Mouse (Mus musculus): ENCODE data around the gene Ttc19. TPM values are rescaled to one million over a fixed set of nuclear protein-coding genes. Genes with fewer than 3 reads are reported as not detected.

Ttc19 gene
- 41.1 and 42.7 TPM in 2 replicates for polyA plus RNA-seq (2015; fragmentation: Nextera tagmentation; extraction: Ambion mirVana)

DNA sequence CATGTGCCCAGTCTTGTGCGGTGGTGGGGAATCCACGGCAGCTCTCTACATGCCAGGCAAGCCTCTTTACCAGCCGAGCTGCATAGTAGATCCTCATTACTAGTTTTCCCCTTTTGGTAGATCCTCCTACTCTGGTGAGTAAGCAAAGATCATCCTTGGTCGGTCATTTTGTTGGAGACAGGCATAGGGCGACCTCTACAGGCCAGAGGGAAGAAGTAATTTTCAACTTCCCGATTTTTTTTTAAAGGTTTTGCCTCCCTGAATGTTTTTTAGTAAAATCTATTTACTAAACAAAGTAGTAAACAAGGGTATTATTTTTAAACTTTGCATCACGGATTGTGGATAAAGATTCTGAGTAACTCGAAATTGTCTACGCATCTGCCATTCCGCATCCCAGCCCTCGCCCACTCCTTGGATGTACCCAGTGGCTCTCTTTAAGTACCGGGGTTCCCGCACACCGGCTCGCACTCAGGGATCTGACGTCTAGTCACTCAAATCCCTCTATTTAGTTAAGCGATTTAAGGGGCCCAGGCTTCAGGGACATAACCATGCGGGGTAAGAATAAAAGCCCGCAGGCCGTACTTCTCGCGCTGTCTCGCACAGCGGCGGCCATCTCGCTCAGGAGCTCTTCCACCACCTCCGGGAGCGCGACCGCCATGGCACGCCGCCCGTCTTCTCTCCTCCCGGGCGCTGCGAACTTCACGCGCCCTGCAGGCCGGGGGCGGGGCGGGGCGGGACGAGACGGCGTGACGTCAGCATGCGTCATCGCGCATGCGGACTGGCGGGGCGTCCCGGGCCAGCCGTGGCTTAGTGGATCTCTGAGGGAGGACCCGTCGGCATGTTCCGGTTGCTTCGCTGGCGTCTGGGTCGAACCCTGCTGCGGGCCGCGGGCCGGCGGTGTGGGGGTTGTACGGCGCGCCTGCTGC is at the start of gene Ttc19, which contains the start of gene Zswim7:
Ttc19 (plus strand) TSS at position 799 of the 926 bp plus-strand sequence.
Zswim7 (minus strand) TSS at position 701 of the 926 bp plus-strand sequence.
- H3K9ac ChIP-seq, result peak within 1 kb of the TSS; percentile 89

DNA sequence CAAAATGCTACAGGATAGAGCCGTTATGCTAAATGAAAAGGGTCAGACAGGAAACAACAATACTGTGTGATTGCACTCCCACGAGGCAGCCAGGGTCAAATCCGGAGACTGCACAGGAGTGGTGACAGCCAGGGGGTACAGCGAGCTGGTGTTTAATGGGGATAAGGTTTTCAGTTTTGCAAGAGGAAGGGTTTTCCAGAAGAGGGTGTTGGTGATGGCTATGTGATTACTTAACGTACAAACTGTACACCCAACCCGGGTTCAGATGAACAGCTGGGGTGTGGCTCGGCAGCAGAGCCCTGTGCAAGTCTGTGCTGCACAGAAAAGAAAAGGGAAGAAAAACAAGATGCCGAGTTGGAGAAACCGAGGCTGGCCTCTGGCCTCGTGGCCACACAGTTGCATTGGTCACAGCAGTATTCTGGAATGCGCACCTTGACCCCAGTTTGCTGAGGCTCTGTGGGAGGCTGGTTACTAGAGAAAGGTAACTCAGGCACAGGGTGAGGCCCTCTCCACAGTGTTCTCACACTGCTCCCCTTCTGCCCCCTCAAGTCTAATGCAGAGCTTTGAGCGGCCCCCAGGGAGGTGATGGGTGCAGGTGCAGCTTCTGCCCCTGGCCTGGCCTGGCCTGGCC is 40.5 kb upstream of the Ttc19 start:
- H3K9ac ChIP-seq, result no peak overlapping the region
- ATAC-seq (ENCODE audit: low read depth), result no peak
- WGBS, result 87% methylated on average over 12 of the region's 12 CpGs

More for the DNA sequence above, at the start of gene Ttc19, which contains the start of gene Zswim7:
- Histone ChIP-seq H3K27me3 (no peaks in the 10 kb centered on the region), H3K4me1 (replicated peaks) (peaks cover 23% of the 10 kb centered on the region), H3K36me3 (peaks cover 28% of the 10 kb centered on the region), H3K27ac (replicated peaks) (peak within 1 kb of the TSS; percentile 92), H3K4me3 (peak within 1 kb of the TSS; percentile 91), H3K9me3 (no peaks in the 10 kb centered on the region), H3K4me2 (peak within 1 kb of the TSS; percentile 71)
- WGBS, result under 1% methylated on average over 60 of the region's 68 CpGs
- ATAC-seq (ENCODE audit: low read depth), result peak; percentile 97

DNA sequence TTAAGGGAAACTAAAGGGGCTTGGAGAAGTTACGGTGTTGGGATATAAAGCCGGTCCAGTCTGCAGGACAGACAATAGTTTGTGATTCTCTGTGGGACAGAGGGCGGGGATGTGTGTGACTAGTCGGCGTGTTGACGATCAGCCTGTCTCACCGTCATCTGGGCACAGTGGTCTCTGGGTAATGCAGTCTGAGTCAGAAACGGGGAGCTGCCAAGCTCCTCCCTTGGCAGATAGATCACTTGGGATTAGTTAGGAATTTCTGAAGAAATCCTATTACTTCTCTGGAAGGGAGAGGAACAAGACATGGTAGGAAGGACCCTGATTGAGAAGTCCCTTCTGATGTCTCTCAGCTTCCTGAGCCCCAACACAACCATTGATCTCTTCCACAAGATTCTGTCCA is 37.4 kb upstream of the Ttc19 start:
- Histone ChIP-seq H3K4me3 (no peak overlapping the region), H3K9me3 (no peaks in the 10 kb centered on the region), H3K4me1 (replicated peaks) (peaks cover 4% of the 10 kb centered on the region), H3K4me2 (no peak overlapping the region), H3K9ac (no peak overlapping the region), H3K36me3 (no peaks in the 10 kb centered on the region), H3K27me3 (peaks cover 15% of the 10 kb centered on the region; the same call in 1 of the 2 replicates), H3K27ac (replicated peaks) (no peak overlapping the region)
- no peak for ATAC-seq (ENCODE audit: low read depth)
- 92% methylated on average over 8 of the region's 8 CpGs for WGBS

More for the DNA sequence above, 40.5 kb upstream of the Ttc19 start:
- Histone ChIP-seq H3K4me3 (no peak overlapping the region), H3K4me1 (replicated peaks) (no peaks in the 10 kb centered on the region), H3K9me3 (no peaks in the 10 kb centered on the region), H3K36me3 (no peaks in the 10 kb centered on the region), H3K27me3 (no peaks in the 10 kb centered on the region), H3K27ac (replicated peaks) (no peak overlapping the region), H3K4me2 (no peak overlapping the region)

DNA sequence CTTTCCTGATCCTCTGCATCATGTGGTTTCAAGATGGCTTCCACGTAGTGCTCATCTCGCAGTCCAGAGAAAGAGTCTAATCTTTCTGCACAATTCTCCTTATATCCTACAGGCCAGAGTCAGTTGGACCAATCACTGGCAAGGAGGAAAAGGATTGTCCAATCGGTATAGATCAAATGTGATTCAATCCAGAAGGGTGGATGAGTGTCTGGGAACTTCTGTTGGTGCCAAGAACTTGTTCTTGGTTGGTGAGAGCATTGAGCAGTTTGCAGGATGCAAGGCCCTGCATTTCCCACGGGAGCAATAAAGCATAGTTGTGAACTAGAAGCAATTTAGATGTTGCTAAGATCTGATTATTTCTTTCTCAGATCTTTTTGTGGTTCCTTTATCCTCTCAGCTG is 36.8 kb upstream of the Ttc19 start:
- no peak overlapping the region for H3K4me2 ChIP-seq
- ATAC-seq (ENCODE audit: low read depth), result no peak
- H3K4me3 ChIP-seq, result no peak overlapping the region
- H3K36me3 ChIP-seq, result no peaks in the 10 kb centered on the region
- 94% methylated on average over 4 of the region's 4 CpGs for WGBS
- no peak overlapping the region for H3K27ac ChIP-seq (replicated peaks)
- peaks cover 9% of the 10 kb centered on the region for H3K4me1 ChIP-seq (replicated peaks)
- H3K9ac ChIP-seq, result no peak overlapping the region
- H3K27me3 ChIP-seq, result peaks cover 18% of the 10 kb centered on the region
- no peaks in the 10 kb centered on the region for H3K9me3 ChIP-seq

DNA sequence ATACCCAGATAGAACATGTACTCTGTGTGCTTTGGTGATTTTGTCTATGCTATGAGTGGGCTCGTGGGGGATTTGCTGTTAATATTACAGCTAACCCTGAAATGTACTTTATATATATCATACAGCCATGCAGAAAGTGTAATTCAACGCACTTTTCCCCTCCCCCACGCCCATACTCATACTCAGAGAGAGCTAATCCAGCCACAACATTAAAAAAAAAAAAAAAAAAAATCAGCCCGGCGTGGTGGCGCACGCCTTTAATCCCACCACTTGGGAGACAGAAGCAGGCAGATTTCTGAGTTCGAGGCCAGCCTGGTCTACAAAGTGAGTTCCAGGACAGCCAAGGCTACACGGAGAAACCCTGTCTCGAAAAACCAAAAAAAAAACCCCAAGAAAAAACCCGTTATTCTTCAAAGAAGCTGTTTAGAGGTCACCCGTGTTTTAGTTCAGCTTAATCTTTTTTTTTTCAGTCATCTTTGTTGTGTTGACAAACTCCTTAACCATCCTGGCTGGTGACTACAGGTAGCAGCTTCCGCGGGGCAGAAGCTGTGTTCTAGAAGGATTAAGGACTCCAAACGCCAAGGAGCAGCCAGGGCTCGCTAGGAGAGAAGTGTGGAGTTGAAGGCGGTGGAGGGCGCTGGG is 33.4 kb upstream of the Ttc19 start:
- Histone ChIP-seq H3K4me1 (replicated peaks) (peaks cover 24% of the 10 kb centered on the region), H3K4me3 (peak overlapping the region; percentile 65), H3K9ac (peak overlapping the region; percentile 67), H3K9me3 (no peaks in the 10 kb centered on the region), H3K27ac (replicated peaks) (no peak overlapping the region), H3K27me3 (peaks cover 38% of the 10 kb centered on the region), H3K36me3 (no peaks in the 10 kb centered on the region), H3K4me2 (peak overlapping the region; percentile 95)
- ATAC-seq (ENCODE audit: low read depth), result no peak
- WGBS, result 40% methylated on average over 18 of the region's 18 CpGs

DNA sequence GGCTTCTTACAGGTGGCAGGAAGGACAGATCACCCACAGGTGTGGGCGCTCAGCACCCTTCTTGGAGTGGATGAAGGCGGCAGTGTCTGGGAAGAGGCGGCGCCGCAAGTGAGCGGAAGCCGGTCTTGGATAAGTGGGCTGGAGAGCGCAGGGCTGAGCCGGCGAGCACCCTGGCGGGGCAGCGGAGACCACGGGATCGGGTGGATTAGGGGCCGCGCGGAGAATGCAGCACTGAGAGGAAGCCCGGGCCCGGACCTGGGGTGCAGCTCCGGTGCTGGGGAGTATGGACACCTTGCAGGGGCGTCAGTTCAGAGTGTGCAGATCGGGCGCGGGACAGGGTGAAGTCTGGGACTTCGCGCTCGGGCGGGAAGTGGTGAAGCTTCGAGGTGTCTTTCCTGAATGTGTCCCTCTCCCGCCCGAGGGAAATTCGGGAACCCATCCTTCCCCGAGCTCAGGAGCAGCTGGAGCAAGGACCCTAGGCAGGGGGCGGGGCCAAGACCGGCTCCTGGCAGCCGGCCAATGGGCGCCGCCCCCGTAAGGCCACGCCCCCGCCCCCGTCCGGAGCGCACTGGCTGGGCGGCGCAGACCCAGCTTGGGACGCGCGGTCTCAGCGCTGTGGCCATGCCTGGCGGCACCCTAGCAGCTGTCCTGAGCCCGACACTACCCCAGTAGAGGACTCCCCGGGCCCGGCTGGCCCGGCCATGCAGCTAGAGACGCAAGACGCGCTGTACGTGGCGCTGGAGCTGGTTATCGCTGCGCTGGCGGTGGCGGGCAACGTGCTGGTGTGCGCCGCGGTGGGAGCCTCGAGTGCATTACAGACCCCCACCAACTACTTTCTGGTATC is 32.6 kb upstream of the Ttc19 start, which contains the start of gene Adora2b:
Adora2b (plus strand) TSS at position 584 of the 844 bp plus-strand sequence.
- Histone ChIP-seq H3K4me3 (peak within 1 kb of the TSS; percentile 65), H3K4me2 (peak within 1 kb of the TSS; percentile 95), H3K4me1 (replicated peaks) (peaks cover 24% of the 10 kb centered on the region), H3K9ac (peak within 1 kb of the TSS; percentile 67), H3K27me3 (peaks cover 38% of the 10 kb centered on the region), H3K9me3 (no peaks in the 10 kb centered on the region), H3K36me3 (no peaks in the 10 kb centered on the region), H3K27ac (replicated peaks) (no peak within 1 kb of the TSS)
- under 1% methylated on average over 69 of the region's 69 CpGs for WGBS
- peak; percentile 93 for ATAC-seq (ENCODE audit: low read depth)

DNA sequence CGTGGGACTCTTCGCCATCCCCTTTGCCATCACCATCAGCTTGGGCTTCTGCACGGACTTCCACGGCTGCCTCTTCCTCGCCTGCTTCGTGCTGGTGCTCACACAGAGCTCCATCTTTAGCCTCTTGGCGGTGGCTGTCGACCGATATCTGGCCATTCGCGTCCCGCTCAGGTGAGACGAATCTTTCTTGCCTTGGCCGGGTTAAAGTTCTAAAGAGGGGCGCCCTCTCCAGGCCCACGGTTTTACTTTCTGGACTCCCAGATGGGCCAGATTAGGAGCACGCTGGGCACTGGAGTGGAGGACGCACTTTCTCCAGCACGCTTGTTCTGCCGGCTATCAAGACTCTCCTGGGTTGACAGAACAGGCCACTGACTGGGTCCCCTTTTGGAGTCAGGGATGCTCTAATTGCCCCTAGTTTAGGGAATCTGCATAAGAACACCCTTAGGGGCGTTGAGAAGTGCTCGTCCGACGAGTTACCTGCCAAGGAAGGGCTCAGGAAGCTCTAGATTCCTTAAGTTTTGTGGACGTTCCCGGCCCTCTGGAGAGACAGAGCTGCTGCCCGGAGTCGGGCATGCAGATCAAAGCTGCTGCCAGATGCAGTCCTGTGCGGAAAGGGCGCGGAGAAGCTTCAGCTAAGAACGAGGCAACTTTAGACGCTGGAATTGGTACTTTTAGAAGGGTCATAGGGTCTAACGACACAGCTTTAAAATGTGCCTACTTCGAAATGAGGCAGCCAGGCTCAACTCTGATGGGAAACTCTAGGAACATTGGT is 31.8 kb upstream of the Ttc19 start:
- Histone ChIP-seq H3K9me3 (no peaks in the 10 kb centered on the region), H3K4me3 (peak overlapping the region; percentile 65), H3K27ac (replicated peaks) (no peak overlapping the region), H3K27me3 (peaks cover 38% of the 10 kb centered on the region), H3K36me3 (no peaks in the 10 kb centered on the region), H3K4me2 (peak overlapping the region; percentile 95), H3K9ac (peak overlapping the region; percentile 67), H3K4me1 (replicated peaks) (peaks cover 24% of the 10 kb centered on the region)
- ATAC-seq (ENCODE audit: low read depth), result peak; percentile 52
- 2% methylated on average over 35 of the region's 35 CpGs for WGBS

DNA sequence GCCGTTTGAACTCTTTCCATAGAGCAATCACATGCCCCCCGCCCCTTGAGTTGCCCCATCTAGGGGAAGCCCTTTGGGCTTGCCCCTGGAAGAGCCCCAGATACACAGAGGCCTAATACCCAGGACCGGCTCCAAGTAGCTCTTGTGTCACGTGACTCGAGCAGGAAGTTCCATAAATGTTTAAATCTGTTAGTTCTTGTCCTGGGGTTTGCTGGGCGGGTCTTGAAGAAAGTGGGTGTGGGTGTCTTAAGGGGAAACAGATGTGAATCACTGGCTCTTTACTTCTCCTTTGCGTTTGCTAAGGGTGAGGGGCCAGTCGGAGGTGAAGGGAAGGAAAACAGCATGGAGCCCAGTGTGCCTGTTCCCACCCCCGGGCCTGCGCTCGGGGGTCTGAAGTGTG is 30.2 kb upstream of the Ttc19 start:
- WGBS, result 66% methylated on average over 11 of the region's 11 CpGs
- Histone ChIP-seq H3K36me3 (no peaks in the 10 kb centered on the region), H3K4me1 (replicated peaks) (peaks cover 24% of the 10 kb centered on the region), H3K27ac (replicated peaks) (no peak overlapping the region), H3K27me3 (peaks cover 38% of the 10 kb centered on the region), H3K9me3 (no peaks in the 10 kb centered on the region), H3K4me3 (0 out of 2 replicates have a peak overlapping the region, but pooled peaks have one; percentile 65), H3K9ac (no peak overlapping the region), H3K4me2 (peak overlapping the region; percentile 95)
- ATAC-seq (ENCODE audit: low read depth), result no peak

DNA sequence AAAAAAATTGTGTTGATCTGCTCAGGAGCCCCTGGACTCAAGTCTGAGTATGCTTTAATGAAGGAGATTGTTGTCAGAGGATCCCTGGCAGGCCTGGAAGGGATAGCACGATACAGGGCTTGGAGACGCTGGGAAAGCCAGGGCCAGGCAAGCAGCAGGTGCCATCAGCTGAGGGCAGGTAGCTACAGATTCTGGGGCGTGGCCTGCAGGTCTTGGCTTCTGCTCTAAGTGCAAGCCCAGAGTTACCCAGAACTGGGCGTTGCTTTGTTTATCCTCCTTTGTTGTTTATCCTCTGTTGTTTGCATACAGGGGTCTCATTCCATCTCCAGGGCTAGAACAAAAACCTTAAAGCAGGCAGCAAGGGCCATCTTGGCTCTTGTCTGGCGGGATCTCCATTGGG is 27.9 kb upstream of the Ttc19 start:
- H3K4me2 ChIP-seq, result no peak overlapping the region

DNA sequence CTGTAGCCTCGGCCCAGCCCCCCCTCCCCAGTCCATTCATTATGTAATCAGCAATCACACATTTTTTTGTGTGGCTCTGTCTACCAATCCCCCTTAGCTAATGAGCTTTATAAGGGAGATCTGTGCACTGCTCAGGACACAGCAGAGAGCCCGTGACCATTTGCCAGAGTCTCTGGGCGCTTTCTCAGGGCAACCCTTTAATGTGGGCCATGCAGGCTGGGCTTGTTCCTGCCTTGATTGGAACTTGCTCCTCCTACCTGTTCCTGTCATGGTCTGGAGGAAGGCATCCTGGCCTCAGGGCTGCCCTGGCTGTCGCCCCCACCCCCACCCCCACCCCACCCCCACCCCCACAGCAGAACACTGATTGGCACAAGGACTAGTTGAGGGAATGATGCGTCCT is 22.1 kb upstream of the Ttc19 start:
- H3K9ac ChIP-seq, result no peak overlapping the region
- no peaks in the 10 kb centered on the region; the same call in 1 of the 2 replicates for H3K27me3 ChIP-seq
- ATAC-seq (ENCODE audit: low read depth), result no peak
- H3K36me3 ChIP-seq, result no peaks in the 10 kb centered on the region
- no peak overlapping the region for H3K4me2 ChIP-seq
- H3K4me3 ChIP-seq, result no peak overlapping the region
- 59% methylated on average over 5 of the region's 5 CpGs for WGBS
- H3K9me3 ChIP-seq, result no peaks in the 10 kb centered on the region
- no peak overlapping the region for H3K27ac ChIP-seq (replicated peaks)
- peaks cover 7% of the 10 kb centered on the region for H3K4me1 ChIP-seq (replicated peaks)

More for the DNA sequence above, 27.9 kb upstream of the Ttc19 start:
- 85% methylated on average over 5 of the region's 5 CpGs for WGBS
- peaks cover 23% of the 10 kb centered on the region for H3K27me3 ChIP-seq
- no peak overlapping the region for H3K4me3 ChIP-seq
- H3K27ac ChIP-seq (replicated peaks), result no peak overlapping the region
- H3K4me1 ChIP-seq (replicated peaks), result peaks cover 19% of the 10 kb centered on the region
- H3K9me3 ChIP-seq, result no peaks in the 10 kb centered on the region
- no peak overlapping the region for H3K9ac ChIP-seq
- no peaks in the 10 kb centered on the region for H3K36me3 ChIP-seq
- ATAC-seq (ENCODE audit: low read depth), result no peak
